Mouse (Mus musculus) small intestine, adult 2 months (tissue): Measurements from ENCODE around the gene Gm10972. TPM values are rescaled to one million over a fixed set of nuclear protein-coding genes. Genes with fewer than 3 reads are reported as not detected.
A peak's percentile ranks its signal among the peaks of the same experiment; 100 is the strongest.

Experiments
- H3K27ac ChIP-seq: fragments of 200-500 bp; 2 replicates; pipeline ENCODE4 v1.5.1; 2012; ENCODE audit warnings: low read depth, low read length, control low read depth, inconsistent platforms; ENCODE audit not compliant: insufficient read depth
- H3K27me3 ChIP-seq: fragments of 200-500 bp; 2 replicates; pipeline ENCODE4 v1.6.1; 2012; ENCODE audit warnings: mild to moderate bottlenecking, moderate library complexity, low read length, inconsistent platforms; ENCODE audit not compliant: control insufficient read depth, insufficient read depth
- H3K36me3 ChIP-seq: fragments of 200-500 bp; 2 replicates; pipeline ENCODE4 v1.6.1; 2012; ENCODE audit warnings: mild to moderate bottlenecking, low read length, control low read depth, inconsistent platforms; ENCODE audit not compliant: control insufficient read depth, insufficient read depth
- H3K4me1 ChIP-seq: fragments of 200-500 bp; 2 replicates; pipeline ENCODE4 v1.6.1; 2012; ENCODE audit warnings: low read length, inconsistent platforms, mixed read lengths; ENCODE audit not compliant: control insufficient read depth, insufficient read depth, insufficient read length
- H3K4me3 ChIP-seq: fragments of 200-500 bp; 2 replicates; pipeline ENCODE4 v1.5.1; 2012; ENCODE audit warnings: low read depth, mild to moderate bottlenecking, control low read depth, inconsistent platforms, low read length, moderate library complexity
- CTCF ChIP-seq: fragments of 200-500 bp; IDR thresholded peaks from 2 replicates; pipeline ENCODE4 v1.5.1; 2012; ENCODE audit warnings: low read depth, mild to moderate bottlenecking, control low read depth, inconsistent platforms, low read length, moderate library complexity, mixed read lengths; ENCODE audit not compliant: insufficient replicate concordance, insufficient read length; ENCODE audit errors: extremely low read depth
- POLR2A ChIP-seq: fragments of 200-500 bp; IDR thresholded peaks from 2 replicates; pipeline ENCODE4 v1.6.1; 2012; ENCODE audit warnings: low read depth, mild to moderate bottlenecking, control low read depth, inconsistent platforms, low read length, moderate library complexity
- WGBS: fragments of 180-500 bp; shearing (Covaris S2); methylation state at CpG from one replicate; pipeline ENCODE4 v1.1.7; 2018; 5-methylcytosine and 5-hydroxymethylcytosine counted together
- polyA plus RNA-seq: library from polyadenylated mRNA; depleted of rRNA; stranded (reverse); fragments of >200 nt; gene quantifications from 2 replicates; pipeline ENCODE4 v1.2.3, GENCODE M21; 2012

Gm10972 gene
- polyA plus RNA-seq, 1 experiment: not detected

DNA sequence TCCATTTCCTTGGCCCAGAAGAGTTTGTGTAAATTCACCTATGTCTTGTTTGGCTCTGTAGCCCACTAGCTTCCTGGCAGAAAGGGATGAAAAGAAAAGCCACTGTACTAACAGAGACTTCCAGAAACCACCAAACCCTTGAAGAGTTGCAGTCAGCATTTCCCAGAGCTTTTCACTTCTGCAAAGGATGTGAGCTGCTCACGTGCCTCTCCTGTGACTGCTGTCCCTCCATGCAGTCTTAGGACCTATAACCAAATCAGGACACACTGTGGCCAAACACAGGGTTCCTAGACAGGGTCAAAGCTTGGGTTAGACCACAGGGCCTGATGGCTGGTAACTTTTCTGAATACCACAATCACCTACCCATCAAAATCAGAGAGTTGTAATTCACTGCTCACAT is 30.6 kb upstream of the Gm10972 start:
- 86% methylated on average over 1 of the region's 1 CpGs for WGBS

GRCm38 (mm10) chr3:94613258-94613878 is 29.5 kb upstream of the Gm10972 start:
- no peak for TF ChIP-seq POLR2A
- H3K27me3 ChIP-seq: no peaks in the 10 kb centered on the region
- peaks cover 25% of the 10 kb centered on the region for H3K36me3 ChIP-seq
- H3K4me1 ChIP-seq: no peaks in the 10 kb centered on the region
- WGBS: 82% methylated on average over 7 of the region's 7 CpGs
- H3K27ac ChIP-seq: no peak overlapping the region
- H3K4me3 ChIP-seq: no peak overlapping the region

More for the DNA sequence above, 30.6 kb upstream of the Gm10972 start:
- Histone ChIP-seq H3K27me3 (no peaks in the 10 kb centered on the region), H3K4me3 (no peak overlapping the region), H3K4me1 (no peaks in the 10 kb centered on the region), H3K36me3 (peaks cover 25% of the 10 kb centered on the region), H3K27ac (no peak overlapping the region)
- TF ChIP-seq CTCF (no peak), POLR2A (no peak)

DNA sequence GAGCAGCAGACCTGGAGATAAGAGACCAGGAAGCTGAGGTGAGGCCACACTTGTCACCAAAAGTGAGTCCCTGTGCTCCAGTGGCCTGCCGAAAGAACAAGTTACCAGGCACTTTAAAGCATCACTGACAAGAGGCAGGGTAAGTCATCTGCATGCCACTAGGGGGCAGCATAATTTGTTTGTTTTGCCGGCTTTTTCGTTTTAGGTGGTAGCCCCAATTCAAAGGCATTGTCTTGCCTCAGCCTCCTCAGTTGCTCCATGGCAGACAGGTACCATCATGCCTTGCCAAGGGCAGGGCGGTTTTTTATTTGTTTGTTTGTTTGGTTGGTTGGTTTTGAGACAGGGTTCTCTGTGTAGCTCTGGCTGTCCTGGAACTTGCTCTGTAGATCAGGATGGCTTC is 26.2 kb upstream of the Gm10972 start:
- no peak overlapping the region for H3K27ac ChIP-seq
- WGBS: 54% methylated on average over 4 of the region's 4 CpGs
- no peaks in the 10 kb centered on the region for H3K4me1 ChIP-seq
- TF ChIP-seq POLR2A (no peak), CTCF (peak; percentile 63; the same call in 1 of the 2 replicates)
- H3K27me3 ChIP-seq: no peaks in the 10 kb centered on the region
- no peak overlapping the region for H3K4me3 ChIP-seq
- peaks cover 37% of the 10 kb centered on the region for H3K36me3 ChIP-seq

DNA sequence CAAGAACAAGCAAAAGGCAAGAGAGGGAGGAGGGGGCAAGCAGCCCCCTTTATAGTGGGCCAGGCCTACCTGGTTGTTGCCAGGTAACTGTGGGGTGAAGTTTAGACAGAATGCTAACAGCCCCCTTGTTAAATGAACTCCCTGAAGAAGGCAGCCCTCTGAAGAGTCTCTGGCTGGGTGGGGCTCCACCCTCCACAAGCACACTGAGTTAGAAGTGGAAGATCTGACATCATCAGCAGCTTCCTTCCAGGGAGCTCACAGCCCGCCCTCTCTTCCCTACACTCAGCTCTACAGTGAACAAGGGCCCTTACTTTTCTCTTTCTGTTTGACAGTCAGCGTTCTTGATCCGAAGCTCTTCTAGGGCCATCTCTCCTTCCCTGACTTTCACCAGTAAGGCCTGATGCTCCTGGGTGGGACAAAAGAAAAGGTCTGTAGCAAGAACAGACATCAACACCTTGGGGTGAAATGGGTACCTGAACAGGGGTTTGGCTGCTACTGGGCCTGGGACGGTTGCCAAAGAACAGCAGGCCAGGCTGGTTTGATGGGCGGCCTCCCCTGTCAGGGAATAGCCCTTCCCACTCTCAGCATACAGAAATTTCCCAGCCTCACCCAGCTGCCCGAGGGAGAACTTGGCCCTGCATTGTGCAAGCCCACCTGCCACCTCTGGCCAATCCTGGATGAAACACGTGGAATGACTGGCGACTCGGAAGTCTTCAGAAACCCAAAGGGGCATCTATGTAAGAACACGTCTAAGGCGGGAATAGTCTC is 21.0 kb upstream of the Gm10972 start:
- 77% methylated on average over 11 of the region's 11 CpGs for WGBS
- Histone ChIP-seq H3K27me3 (no peaks in the 10 kb centered on the region), H3K27ac (no peak overlapping the region), H3K4me3 (no peak overlapping the region), H3K36me3 (peaks cover 27% of the 10 kb centered on the region), H3K4me1 (no peaks in the 10 kb centered on the region)
- TF ChIP-seq POLR2A: no peak
- TF ChIP-seq CTCF: no peak

GRCm38 (mm10) chr3:94622550-94622949 is 20.4 kb upstream of the Gm10972 start:
- Histone ChIP-seq H3K27ac (no peak overlapping the region), H3K4me3 (no peak overlapping the region), H3K4me1 (no peaks in the 10 kb centered on the region), H3K27me3 (no peaks in the 10 kb centered on the region), H3K36me3 (peaks cover 27% of the 10 kb centered on the region)
- TF ChIP-seq POLR2A: no peak
- TF ChIP-seq CTCF: no peak
- 87% methylated on average over 10 of the region's 10 CpGs for WGBS

- H3K27me3 ChIP-seq: no peaks in the 10 kb centered on the region
- no peak overlapping the region for H3K4me3 ChIP-seq
- no peak for TF ChIP-seq POLR2A
- no peak for TF ChIP-seq CTCF
- WGBS: 93% methylated on average over 4 of the region's 4 CpGs
- no peak overlapping the region for H3K27ac ChIP-seq
- H3K36me3 ChIP-seq: peaks cover 39% of the 10 kb centered on the region
- no peaks in the 10 kb centered on the region for H3K4me1 ChIP-seq
These were observed 18.6 kb upstream of the Gm10972 start for GRCm38 (mm10) chr3:94624281-94624680.

- no peaks in the 10 kb centered on the region for H3K4me1 ChIP-seq
- H3K27ac ChIP-seq: no peak overlapping the region
- TF ChIP-seq POLR2A (no peak), CTCF (no peak)
- no peak overlapping the region for H3K4me3 ChIP-seq
- peaks cover 25% of the 10 kb centered on the region for H3K36me3 ChIP-seq
- no peaks in the 10 kb centered on the region for H3K27me3 ChIP-seq
- 91% methylated on average over 5 of the region's 5 CpGs for whole genome bisulfite sequencing
These were observed 14.2 kb upstream of the Gm10972 start for GRCm38 (mm10) chr3:94628712-94629111.
